Mouse (Mus musculus) monocyte, adult 5-6 weeks (primary cell): Measurements from ENCODE around the gene Cdk12. TPM values are rescaled to one million over a fixed set of nuclear protein-coding genes. Genes with fewer than 3 reads are reported as not detected.

Source experiments
- ATAC-seq: fragments of 153-309, 156-312 bp; replicated peaks from 2 replicates; pipeline ENCODE4 v1.8.0; 2017; ENCODE audit warnings: mild to moderate bottlenecking; ENCODE audit not compliant: low TSS enrichment, insufficient number of reproducible peaks, severe bottlenecking, poor library complexity, low FRiP score
- total RNA-seq: library from RNA; stranded (forward); fragments of 200-1000, 200-491, 200-594 nt; gene quantifications from 3 replicates; pipeline ENCODE4 v1.2.3, GENCODE M21; 2017

Cdk12 gene
- total RNA-seq, 1 experiment from 2014 or later: 56.3 TPM

DNA sequence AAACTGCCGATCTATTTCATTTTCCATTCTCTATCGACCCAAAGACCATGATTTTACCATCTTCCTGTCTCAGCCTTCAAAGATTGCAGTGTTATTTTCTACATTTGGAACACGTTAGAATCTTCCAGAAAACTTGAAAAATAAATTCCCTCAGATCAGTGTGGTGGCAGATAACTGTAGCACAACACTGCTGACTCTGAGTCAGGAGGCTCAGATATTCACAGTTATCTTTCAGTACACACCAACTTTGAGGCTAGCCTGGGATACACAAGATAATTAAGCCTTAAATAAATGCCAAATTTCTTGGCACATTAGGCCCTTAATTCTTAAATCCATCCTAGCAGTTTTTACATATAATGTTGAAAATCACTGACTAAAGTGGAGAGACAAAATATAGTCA, 41.6 kb downstream of the Cdk12 start:
- no peak for ATAC-seq

DNA sequence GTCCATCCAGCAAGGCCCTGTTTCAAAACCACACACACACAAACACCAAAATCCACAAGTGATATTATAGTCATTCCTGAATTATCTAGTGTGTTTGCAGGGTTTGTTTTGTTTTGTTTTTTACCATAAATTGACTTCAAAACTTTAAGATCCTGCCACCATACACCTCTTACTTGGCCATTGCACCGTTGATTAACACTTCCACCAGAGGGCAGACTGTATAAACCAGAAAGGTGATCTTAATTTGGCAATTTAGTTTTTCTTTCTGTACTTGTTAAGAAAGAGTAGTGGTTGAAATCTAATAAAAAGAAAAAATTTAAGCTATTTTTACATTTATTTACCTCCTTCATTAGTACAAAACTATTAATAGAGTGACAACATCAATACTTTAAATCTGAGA, 44.5 kb downstream of the Cdk12 start:
- no peak for ATAC-seq

DNA sequence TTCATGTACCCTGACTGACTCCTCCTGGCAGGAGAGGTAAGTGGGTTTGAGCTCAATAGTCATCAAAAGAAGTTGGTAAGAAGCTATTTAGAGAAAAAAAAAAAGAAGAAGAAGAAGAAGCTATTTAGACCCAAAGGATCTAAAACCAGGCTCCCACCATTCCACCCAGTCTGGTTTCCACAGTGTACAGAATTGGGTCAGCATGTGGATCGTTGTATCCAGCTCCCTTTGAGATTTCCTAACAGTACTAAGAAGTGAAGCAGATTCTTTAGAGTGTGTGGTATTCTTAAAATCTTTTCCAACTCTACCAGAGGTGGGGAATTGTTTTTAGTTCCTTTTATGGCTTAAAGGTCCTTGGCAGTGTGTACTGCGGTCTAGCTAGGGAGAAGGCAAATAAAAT, 50.9 kb downstream of the Cdk12 start:
- ATAC-seq: no peak

DNA sequence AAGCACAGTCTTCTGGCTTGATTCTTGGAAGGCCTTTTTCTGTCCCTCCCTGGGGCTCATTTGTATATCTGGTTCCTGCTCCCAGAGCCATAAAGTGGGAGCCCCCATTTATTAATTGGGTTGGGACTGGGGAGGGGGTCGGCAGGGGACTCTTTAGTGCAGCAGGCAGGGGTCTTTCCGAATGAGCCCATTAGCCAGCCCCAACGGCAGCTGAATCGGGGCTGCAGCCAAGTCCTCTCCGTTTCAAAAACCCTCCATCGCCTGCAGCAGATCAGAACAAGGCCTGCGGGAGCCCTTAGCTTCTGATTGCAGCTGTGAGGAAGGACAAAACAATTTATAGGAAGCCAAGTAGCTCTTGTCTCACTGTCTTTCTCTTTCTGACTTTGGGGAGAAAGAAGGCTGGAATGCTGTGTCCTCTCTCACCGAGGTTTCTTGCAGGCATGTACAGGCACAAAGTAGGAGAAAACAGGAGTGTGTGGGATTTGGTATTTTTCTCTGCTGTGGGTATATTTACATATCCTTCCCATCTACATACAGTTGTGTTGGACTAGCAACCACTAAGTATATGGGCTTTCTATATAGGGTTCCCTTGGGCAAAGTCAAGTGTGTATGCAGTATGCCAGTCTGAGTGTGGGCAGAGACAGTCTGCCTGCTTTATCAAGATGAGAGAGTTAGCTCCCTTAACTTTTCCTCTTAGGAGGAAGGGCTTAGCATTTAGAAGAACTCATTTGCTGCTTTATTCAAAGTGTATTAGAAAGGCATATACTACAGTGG, 58.0 kb downstream of the Cdk12 start:
- ATAC-seq: no peak

DNA sequence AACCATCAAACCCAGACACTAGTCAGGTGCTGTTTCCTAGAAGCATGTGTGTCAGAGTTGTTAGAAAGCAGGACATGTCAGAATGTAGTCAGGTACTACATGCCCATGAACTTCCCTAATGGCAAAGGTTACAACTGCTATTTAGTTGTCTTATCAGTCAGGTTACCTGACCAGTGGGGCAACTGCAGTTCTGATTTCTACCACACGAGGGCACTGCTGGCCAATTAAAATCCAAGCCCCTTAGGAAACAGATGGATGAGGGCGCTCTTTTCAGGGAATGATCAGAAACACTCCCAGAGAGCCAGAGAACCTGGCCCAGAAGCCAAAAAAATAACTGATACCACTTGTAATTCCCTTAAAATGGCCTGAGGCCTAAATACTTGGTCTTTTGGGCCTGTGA, 62.2 kb downstream of the Cdk12 start:
- 0 out of 2 replicates have a peak, but pooled peaks have one; percentile 35 for ATAC-seq

DNA sequence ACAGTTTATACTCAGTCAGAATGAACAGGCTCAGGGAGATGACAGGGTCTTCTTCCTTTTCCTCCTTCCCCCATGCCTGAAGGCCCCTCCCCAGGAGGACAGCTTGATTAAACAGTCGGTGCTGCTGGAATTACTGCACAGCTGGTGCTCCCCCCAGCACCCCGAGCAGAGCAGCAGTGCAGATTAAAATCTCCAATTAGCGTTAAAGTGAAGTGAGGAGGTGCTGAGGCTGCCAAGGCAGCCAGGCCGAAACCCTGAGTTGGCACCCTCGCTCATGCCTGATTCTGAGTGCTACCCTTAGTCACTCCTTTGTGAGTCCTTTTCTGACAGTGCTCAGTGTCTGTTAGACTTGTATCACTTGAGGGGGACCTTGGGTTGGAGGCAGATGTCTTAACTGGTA, 63.0 kb downstream of the Cdk12 start:
- ATAC-seq: no peak

DNA sequence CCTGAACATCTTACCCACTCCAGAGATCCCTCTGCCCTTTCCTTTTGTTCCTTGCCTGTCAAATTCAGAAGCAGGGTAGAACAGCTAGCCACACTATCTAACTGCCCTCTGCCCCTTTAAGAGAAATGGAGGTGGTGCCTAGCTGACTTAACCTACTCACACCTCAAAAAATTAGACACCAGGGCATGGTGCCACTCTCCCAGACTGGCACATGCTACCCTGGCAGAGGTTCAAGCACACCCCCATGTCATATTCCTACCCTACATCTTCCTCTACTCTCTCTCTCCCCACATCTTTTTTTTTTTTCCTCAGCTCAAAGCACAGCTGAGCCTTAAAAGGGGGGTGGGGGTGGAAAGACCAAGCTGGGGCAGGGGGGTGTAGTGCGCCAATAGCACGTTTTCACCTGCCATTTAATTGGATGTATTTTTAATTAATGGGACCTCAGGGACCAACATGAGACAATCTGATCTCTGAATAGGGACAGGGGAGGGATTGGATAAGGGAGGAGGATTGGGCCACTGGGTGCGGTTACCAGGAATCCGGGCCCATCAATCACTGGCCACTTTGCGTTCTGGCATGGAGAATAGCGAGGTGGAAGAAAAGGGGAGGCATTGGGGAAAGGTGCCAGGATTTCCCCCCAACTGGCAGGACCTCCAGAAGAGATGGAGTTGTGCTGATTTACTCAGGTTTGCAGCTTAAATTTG, 64.0 kb downstream of the Cdk12 start:
- ATAC-seq: no peak

DNA sequence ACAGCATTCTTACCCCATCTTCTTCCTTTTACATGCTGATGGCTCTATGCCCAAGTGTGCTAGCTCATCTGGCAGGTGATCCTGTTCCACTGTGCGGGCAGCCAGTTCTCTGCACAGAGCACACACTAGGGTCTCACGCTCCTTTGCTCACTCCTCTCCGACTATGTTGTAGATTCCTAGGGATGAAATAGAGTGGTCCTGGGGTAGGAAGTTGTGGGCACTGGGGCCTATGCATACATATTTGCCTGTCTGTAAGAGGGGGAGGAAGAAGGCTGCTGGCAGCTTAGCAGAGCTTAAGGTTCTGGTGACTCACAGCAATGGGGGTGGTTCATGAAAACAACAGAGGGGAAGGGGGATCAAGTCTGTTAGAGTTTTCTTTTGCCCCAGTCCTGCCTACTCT, 67.2 kb downstream of the Cdk12 start:
- ATAC-seq: no peak

DNA sequence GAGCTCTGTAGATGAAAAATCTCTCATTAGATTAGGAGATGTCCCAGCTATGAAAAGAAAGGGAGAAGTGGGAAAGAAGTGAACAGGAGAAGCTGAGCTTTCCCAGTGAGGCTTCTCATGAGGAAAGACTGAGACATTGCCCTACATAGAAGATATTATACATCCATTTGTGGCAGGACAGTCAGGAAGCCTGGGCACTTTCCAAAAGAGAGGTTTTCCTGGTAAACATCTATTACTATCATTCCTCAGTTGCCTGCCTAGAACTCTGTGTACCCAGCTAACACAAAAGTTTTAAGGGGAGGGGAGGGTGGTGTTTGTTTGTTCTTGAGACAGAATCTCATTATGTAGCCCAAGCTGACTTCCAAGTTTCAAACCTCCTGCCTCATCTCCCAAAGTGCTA, 67.6 kb downstream of the Cdk12 start:
- ATAC-seq: no peak

DNA sequence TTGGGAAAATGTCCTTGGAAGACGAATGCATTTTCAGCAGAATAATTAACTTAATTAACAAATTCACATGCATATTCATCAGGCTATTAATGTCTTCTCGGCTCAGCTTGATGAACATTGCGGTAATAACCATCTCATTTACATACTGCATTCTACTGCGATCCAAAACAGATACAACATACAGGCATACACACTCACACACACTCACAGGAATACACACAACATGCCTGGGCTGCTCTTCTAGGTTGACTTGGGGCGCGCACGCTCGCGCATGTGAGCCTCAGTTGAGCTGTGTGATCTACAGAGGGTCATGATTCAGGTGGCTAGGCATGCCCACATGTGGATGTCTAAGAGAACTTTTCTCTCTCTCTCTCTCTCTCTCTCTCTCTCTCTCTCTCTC, 80.9 kb downstream of the Cdk12 start:
- ATAC-seq: no peak

DNA sequence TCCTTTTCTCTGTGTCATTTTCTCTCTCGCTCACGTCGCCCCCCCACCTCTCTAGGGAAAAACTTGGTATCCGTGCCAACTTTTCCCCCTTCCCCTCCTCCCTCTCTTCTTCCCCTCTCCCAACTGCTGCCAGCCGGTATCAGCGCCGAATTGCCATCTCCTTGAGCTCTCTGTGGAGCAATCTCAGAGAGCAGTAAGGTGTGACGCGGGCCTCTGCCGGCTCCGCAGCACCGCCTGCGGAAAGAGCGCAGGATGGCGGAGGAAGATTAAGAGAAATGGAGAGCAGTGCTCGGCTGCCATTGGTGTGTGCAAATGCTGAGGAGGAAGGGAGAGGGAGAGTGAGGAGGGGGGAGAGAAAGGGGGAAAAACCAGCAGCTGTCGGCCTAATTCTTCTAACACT, 81.4 kb downstream of the Cdk12 start:
- ATAC-seq: no peak

DNA sequence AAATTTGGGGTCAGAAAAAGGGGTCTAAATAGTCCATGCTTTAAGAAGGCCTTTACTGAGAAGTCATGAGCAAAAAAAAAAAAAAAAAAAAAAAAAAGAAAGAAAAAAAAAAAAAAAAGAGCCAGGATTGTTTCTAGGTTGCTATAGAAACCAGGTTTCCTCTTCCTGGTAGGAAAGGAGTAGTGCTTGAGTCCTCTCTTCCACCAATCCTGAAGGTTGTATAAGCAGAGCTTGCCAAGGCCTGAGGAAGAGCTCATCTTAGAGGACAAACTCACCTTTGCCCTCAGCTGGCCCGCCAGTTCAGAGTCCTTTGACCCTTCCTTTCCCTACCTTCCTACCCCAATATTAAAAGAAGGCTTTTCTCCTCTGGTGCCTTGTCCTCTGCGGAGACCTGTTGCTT, 82.5 kb downstream of the Cdk12 start:
- no peak for ATAC-seq

DNA sequence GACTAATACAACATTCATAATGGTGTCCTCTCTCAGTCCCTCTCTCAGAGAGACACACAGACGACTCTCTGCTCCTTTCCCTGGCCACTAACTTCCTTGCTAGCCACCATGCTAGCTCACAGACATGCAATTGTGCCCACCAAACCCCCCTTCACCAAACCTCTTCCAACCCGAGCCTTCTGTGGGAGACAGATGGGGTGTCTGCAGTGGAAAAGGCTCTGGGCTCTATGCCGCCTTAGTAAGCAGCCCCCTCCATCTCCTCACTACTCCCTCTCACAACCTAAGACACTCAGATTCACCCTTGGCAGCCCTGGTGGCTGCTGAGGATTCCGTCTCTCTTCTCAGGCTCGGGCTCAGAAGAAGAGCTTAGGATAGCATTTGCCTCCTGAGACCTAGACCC, 84.7 kb downstream of the Cdk12 start:
- ATAC-seq: no peak

DNA sequence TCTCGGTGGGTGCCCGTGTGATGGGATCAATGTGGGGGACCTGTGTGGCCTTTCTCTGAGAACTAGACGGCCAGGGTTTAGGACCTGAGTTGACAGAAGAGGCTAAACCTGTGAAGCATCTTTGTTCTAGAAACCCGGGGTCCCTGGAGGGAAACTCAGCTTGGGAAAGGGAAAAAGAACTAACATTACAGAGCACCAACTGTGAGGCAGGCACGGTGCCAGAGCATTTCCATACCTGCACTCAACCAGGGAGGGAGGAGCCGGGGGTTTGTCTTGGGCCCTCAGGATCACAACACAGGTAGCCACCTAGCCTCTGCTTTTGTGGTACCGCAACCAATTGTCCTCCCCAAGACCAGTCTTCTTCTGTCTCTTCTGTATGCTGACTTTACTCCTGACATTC, 85.1 kb downstream of the Cdk12 start:
- ATAC-seq: no peak

DNA sequence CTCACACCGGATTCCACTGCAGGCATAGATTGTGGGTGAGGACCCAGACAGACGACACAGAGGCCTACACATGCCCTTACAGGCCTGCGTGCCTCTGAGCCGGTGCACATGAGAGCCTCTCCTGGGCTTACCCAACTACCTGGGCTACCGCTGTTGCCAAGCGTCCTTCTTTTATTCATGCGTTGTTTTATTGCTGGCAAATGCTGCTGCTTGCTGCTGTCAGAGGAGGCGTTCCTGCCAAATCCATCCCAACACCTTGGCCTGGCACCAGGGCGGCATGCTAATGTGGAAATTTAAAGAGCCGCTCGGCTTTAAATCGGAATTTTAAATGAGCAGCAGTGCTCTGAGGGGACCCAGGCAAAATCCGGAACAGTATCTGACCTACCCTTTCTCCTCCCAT, 87.0 kb downstream of the Cdk12 start:
- no peak for ATAC-seq

DNA sequence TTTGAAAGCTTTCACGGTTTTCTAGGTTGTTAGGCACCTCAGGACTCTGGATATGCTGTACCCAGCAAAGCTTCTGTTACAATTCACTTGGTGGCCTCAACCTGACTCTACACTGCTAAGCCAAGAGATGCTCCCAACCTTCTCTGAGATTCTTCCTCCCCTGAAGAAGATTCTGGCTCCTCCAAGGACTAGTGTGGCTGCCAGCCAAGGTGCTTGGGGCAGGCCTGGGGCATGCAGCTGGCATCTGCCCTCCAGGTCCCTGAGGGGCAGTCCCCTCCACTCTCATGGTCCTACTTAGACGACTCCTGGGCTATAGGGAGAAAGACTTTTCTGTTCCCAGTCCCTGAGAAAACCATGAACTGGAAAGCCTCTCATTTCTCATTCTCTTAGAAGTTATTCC, 88.0 kb downstream of the Cdk12 start:
- ATAC-seq: no peak

DNA sequence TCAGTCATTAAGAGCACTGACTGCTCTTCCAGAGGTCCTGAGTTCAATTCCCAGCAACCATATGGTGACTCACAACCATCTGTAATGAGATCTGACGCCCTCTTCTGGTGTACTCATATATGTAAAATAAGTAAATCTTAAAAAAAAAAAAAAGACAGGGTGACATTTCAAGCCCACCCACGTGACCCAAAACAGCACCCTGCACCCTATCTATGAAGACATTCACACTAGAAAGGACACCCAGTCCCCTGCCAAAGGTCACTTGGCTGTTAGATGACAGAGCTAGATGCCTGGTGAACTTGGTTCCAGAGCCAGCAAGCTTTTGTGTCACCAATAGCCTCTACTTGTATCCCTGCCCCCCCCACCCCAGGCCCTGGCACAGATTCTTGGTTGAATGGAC, 90.2 kb downstream of the Cdk12 start:
- ATAC-seq: no peak

DNA sequence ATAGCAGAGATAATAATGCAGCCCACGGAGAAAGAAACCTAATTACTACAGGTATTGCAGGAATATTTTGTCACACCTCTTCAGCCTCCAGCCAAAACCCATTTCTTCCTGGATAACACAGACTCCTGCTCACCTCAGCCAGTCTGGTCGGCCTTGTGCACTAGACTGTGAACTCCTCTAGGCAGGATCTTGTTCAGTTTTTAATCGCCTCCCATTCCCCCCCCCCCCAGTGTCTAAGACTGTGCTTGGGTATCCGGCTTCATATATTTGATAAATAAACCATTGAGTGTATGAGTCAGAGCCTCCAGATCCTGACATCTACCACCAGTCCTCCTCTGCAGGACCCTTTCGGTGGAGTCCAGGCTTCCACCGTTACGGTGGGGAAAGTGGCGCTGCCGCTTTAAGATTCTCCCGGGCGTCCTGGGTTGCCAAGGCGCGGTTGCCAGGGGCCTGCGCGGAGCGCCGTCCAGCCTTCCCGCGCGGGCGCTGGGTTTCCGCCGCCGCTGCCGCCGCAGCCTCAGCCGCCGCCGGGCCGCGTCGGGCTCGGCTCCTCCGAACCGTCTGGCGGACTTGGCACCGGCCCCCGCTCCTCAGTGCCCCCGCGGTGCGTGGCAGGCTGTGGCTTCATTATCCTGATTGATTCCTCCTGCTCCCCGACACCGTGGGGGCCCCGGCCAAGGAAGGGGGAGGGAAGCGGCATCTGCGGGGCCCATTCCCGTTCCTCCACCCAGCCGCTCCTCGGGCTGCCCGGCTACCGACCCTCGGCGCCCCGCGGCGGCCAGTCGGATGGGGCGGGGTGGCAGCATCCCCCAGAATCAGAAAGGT, 91.5 kb downstream of the Cdk12 start:
- no peak for ATAC-seq

DNA sequence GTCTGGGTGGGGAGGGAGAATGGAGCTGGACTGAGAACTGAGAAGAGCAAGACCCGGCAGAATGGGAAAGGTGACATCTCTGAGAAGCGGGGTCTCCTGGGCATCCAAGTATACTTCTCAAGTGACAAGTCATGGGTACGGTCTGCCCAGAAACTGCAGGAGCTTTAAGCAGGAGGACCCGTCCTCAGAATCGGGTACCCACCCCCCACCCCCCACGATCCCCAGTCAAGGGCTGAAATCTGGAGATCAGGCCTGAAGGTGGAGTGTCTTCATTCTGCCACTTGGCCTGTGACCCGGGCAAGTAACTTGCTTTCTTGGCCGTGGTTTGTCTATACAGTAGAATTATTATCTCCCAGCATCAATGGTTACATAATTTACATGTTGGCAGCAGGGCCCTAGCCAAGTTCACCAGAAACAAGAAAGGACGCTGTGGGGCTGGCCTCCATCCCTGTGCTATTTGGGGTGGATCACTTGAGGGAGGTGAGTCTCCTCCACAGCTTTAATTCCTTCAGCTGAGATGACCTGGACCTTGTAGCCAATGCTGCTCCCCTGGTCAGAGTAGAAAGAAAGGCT, 92.2 kb downstream of the Cdk12 start:
- ATAC-seq: no peak
